Mouse (Mus musculus) forebrain, embryonic 16.5 days (tissue): ENCODE measurements at regions not wholly inside any gene's neighbourhood (a gene's known extent, or its start where the extent isn't known, plus 50 kb on each side); places are given as distances from the start of the nearest gene placed in this dataset.

ENCODE experiments used
- ATAC-seq: fragments of 200-750 bp; cut with Nextera tagmentation; 2 replicates; pipeline ENCODE4 v1.8.0; 2017; ENCODE audit warnings: mild to moderate bottlenecking, moderate library complexity
- H3K27ac ChIP-seq: fragments of 300-500 bp; sonication (generic); 2 replicates; pipeline ENCODE4 v1.5.1; 2014; ENCODE audit warnings: low read length, control low read depth
- H3K27me3 ChIP-seq: fragments of 300-500 bp; sonication (generic); replicated peaks from 2 replicates; pipeline ENCODE4 v1.6.1; 2014; ENCODE audit warnings: low read length; ENCODE audit not compliant: control insufficient read depth, insufficient read depth
- H3K36me3 ChIP-seq: fragments of 300-500 bp; sonication (generic); 2 replicates; pipeline ENCODE4 v1.6.1; 2014; ENCODE audit not compliant: control insufficient read depth, insufficient read depth
- H3K4me1 ChIP-seq: fragments of 300-500 bp; sonication (generic); replicated peaks from 2 replicates; pipeline ENCODE4 v1.6.1; 2014; ENCODE audit warnings: low read length; ENCODE audit not compliant: control insufficient read depth, insufficient read depth
- H3K4me2 ChIP-seq: fragments of 300-500 bp; sonication (generic); 2 replicates; pipeline ENCODE4 v1.6.1; 2014; ENCODE audit warnings: mild to moderate bottlenecking, low read length, control low read depth
- H3K4me3 ChIP-seq: fragments of 300-500 bp; sonication (generic); replicated peaks from 2 replicates; pipeline ENCODE4 v1.5.1; 2014; ENCODE audit warnings: mild to moderate bottlenecking, low read length, control low read depth
- H3K9ac ChIP-seq: fragments of 300-500 bp; sonication (generic); replicated peaks from 2 replicates; pipeline ENCODE4 v1.6.1; 2014; ENCODE audit warnings: low read depth, low read length, control low read depth
- H3K9me3 ChIP-seq: fragments of 300-500 bp; sonication (generic); 2 replicates; pipeline ENCODE4 v1.6.1; 2016; ENCODE audit warnings: low read length; ENCODE audit not compliant: control insufficient read depth
- WGBS: fragments of 180-500 bp; shearing (Covaris S2); extraction: QIAGEN DNeasy Blood & Tissue Kit; methylation state at CpG from one replicate; pipeline ENCODE4 v1.1.7; 2014; 5-methylcytosine and 5-hydroxymethylcytosine counted together

GRCm38 (mm10) chr12:5453157-5453556 lies 77.7 kb upstream of the Klhl29 start:
- ATAC-seq, result no peak
- Histone ChIP-seq H3K27me3 (no peaks in the 10 kb centered on the region), H3K4me3 (no peak overlapping the region), H3K27ac (no peak overlapping the region), H3K9me3 (no peaks in the 10 kb centered on the region), H3K36me3 (no peaks in the 10 kb centered on the region), H3K4me2 (no peak overlapping the region), H3K4me1 (no peaks in the 10 kb centered on the region), H3K9ac (no peak overlapping the region)
- WGBS, result 88% methylated on average over 2 of the region's 2 CpGs

- ATAC-seq, result no peak
- no peak overlapping the region for H3K4me3 ChIP-seq
- no peak overlapping the region for H3K4me2 ChIP-seq
- no peaks in the 10 kb centered on the region for H3K36me3 ChIP-seq
- H3K27ac ChIP-seq, result peak overlapping the region; percentile 80
- H3K9me3 ChIP-seq, result no peaks in the 10 kb centered on the region
- 49% methylated on average over 2 of the region's 2 CpGs for WGBS
- no peak overlapping the region for H3K9ac ChIP-seq
- peaks cover 16% of the 10 kb centered on the region for H3K4me1 ChIP-seq
- H3K27me3 ChIP-seq, result no peaks in the 10 kb centered on the region
Measured at GRCm38 (mm10) chr12:5443730-5444129, 68.2 kb upstream of the Klhl29 start.

- peak; percentile 72 for ATAC-seq
- no peaks in the 10 kb centered on the region for H3K27me3 ChIP-seq
- no peak overlapping the region for H3K9ac ChIP-seq
- no peaks in the 10 kb centered on the region for H3K9me3 ChIP-seq
- peak overlapping the region; percentile 80 for H3K27ac ChIP-seq
- H3K4me3 ChIP-seq, result no peak overlapping the region
- WGBS, result 45% methylated on average over 7 of the region's 7 CpGs
- peaks cover 16% of the 10 kb centered on the region for H3K4me1 ChIP-seq
- H3K36me3 ChIP-seq, result no peaks in the 10 kb centered on the region
- H3K4me2 ChIP-seq, result no peak overlapping the region
Measured at GRCm38 (mm10) chr12:5443091-5443531, 67.6 kb upstream of the Klhl29 start.

GRCm38 (mm10) chr12:5442679-5443078 lies 67.2 kb upstream of the Klhl29 start:
- H3K4me2 ChIP-seq, result no peak overlapping the region
- no peak overlapping the region for H3K9ac ChIP-seq
- H3K9me3 ChIP-seq, result no peaks in the 10 kb centered on the region
- peak overlapping the region; percentile 38; the same call in 1 of the 2 replicates for H3K27ac ChIP-seq
- ATAC-seq, result peak; percentile 60
- peaks cover 16% of the 10 kb centered on the region for H3K4me1 ChIP-seq
- no peaks in the 10 kb centered on the region for H3K36me3 ChIP-seq
- no peaks in the 10 kb centered on the region for H3K27me3 ChIP-seq
- H3K4me3 ChIP-seq, result no peak overlapping the region
- WGBS, result 73% methylated on average over 5 of the region's 5 CpGs

GRCm38 (mm10) chr12:5440482-5440881 lies 65.0 kb upstream of the Klhl29 start:
- no peak overlapping the region for H3K4me3 ChIP-seq
- no peaks in the 10 kb centered on the region for H3K27me3 ChIP-seq
- WGBS, result 77% methylated on average over 3 of the region's 3 CpGs
- H3K36me3 ChIP-seq, result no peaks in the 10 kb centered on the region
- peaks cover 16% of the 10 kb centered on the region for H3K4me1 ChIP-seq
- H3K9me3 ChIP-seq, result no peaks in the 10 kb centered on the region
- no peak overlapping the region for H3K27ac ChIP-seq
- H3K9ac ChIP-seq, result no peak overlapping the region
- ATAC-seq, result no peak
- H3K4me2 ChIP-seq, result no peak overlapping the region

GRCm38 (mm10) chr12:5435876-5436275 lies 60.4 kb upstream of the Klhl29 start:
- 89% methylated on average over 3 of the region's 3 CpGs for WGBS
- no peak overlapping the region for H3K4me3 ChIP-seq

GRCm38 (mm10) chr12:5434060-5434459 lies 58.6 kb upstream of the Klhl29 start:
- no peaks in the 10 kb centered on the region for H3K4me1 ChIP-seq
- no peaks in the 10 kb centered on the region for H3K9me3 ChIP-seq
- no peak overlapping the region for H3K27ac ChIP-seq
- H3K4me3 ChIP-seq, result no peak overlapping the region
- no peak overlapping the region for H3K9ac ChIP-seq
- H3K36me3 ChIP-seq, result no peaks in the 10 kb centered on the region
- H3K27me3 ChIP-seq, result no peaks in the 10 kb centered on the region
- no peak for ATAC-seq
- WGBS, result 42% methylated on average over 6 of the region's 6 CpGs
- no peak overlapping the region for H3K4me2 ChIP-seq

More at GRCm38 (mm10) chr12:5435876-5436275, 60.4 kb upstream of the Klhl29 start:
- no peaks in the 10 kb centered on the region for H3K9me3 ChIP-seq
- no peak overlapping the region for H3K9ac ChIP-seq
- no peaks in the 10 kb centered on the region for H3K4me1 ChIP-seq
- ATAC-seq, result no peak
- no peaks in the 10 kb centered on the region for H3K27me3 ChIP-seq
- H3K36me3 ChIP-seq, result no peaks in the 10 kb centered on the region
- H3K4me2 ChIP-seq, result no peak overlapping the region
- no peak overlapping the region for H3K27ac ChIP-seq

- no peak overlapping the region for H3K4me2 ChIP-seq
- H3K9ac ChIP-seq, result no peak overlapping the region
- no peak for ATAC-seq
- H3K4me3 ChIP-seq, result no peak overlapping the region
- no peaks in the 10 kb centered on the region for H3K9me3 ChIP-seq
- 33% methylated on average over 3 of the region's 3 CpGs for WGBS
- H3K27ac ChIP-seq, result no peak overlapping the region
- no peaks in the 10 kb centered on the region for H3K27me3 ChIP-seq
- no peaks in the 10 kb centered on the region for H3K36me3 ChIP-seq
- 0 out of 2 replicates have a peak, but pooled peaks cover 5% of the 10 kb centered on the region for H3K4me1 ChIP-seq
Measured at GRCm38 (mm10) chr12:5432688-5433087, 57.2 kb upstream of the Klhl29 start.

GRCm38 (mm10) chr12:5428733-5429132 lies 53.3 kb upstream of the Klhl29 start:
- no peaks in the 10 kb centered on the region for H3K36me3 ChIP-seq
- no peaks in the 10 kb centered on the region for H3K9me3 ChIP-seq
- H3K27ac ChIP-seq, result no peak overlapping the region
- H3K4me3 ChIP-seq, result no peak overlapping the region
- H3K4me2 ChIP-seq, result no peak overlapping the region
- no peak overlapping the region for H3K9ac ChIP-seq
- 54% methylated on average over 3 of the region's 3 CpGs for WGBS
- H3K4me1 ChIP-seq, result 0 out of 2 replicates have a peak, but pooled peaks cover 5% of the 10 kb centered on the region
- no peaks in the 10 kb centered on the region for H3K27me3 ChIP-seq
- ATAC-seq, result peak; percentile 69
